Mouse (Mus musculus) gastrocnemius, postnatal 25 days (tissue): ENCODE results near the gene Akt1. TPM values are rescaled to one million over a fixed set of nuclear protein-coding genes. Genes with fewer than 3 reads are reported as not detected.

Source experiments
- DNase-seq: peaks from one replicate; pipeline ENCODE4 v3.0.0; 2022
- total RNA-seq, 2 experiments: library from RNA; stranded (reverse); gene quantifications; 1 replicate in 1 of 2; 2 replicates in 1 of 2; pipeline ENCODE4 v1.2.3; 2021

Gene Akt1
- total RNA-seq, 2 experiments from 2014 or later, result 63.5 to 69.7 TPM

- peak; percentile 92 for DNase-seq
These were observed 18.8 kb upstream of the Akt1 start for GRCm38 (mm10) chr12:112693185-112694126.

GRCm38 (mm10) chr12:112688458-112688857, 13.8 kb upstream of the Akt1 start:
- DNase-seq, result no peak

DNA sequence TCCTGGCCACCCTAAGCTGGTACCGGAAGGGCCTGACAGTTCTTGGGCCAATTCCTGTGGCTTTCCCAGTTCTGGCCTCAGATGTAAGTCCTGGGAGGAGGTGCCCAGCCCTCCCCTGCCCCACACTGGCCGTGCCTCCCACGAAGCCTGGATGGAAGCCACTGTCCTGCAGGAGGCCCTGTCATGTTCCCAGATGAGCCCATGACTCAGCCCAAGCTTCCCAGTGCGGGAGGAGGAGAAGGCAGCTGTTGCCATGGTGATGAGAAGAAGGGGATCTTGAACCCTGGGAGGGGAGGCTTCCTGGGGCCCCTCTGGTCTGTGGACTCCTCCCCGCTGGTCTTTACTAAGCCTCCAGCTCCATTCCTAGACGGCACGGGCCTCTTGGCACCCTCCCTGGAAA, 8.7 kb upstream of the Akt1 start:
- DNase-seq, result no peak

DNA sequence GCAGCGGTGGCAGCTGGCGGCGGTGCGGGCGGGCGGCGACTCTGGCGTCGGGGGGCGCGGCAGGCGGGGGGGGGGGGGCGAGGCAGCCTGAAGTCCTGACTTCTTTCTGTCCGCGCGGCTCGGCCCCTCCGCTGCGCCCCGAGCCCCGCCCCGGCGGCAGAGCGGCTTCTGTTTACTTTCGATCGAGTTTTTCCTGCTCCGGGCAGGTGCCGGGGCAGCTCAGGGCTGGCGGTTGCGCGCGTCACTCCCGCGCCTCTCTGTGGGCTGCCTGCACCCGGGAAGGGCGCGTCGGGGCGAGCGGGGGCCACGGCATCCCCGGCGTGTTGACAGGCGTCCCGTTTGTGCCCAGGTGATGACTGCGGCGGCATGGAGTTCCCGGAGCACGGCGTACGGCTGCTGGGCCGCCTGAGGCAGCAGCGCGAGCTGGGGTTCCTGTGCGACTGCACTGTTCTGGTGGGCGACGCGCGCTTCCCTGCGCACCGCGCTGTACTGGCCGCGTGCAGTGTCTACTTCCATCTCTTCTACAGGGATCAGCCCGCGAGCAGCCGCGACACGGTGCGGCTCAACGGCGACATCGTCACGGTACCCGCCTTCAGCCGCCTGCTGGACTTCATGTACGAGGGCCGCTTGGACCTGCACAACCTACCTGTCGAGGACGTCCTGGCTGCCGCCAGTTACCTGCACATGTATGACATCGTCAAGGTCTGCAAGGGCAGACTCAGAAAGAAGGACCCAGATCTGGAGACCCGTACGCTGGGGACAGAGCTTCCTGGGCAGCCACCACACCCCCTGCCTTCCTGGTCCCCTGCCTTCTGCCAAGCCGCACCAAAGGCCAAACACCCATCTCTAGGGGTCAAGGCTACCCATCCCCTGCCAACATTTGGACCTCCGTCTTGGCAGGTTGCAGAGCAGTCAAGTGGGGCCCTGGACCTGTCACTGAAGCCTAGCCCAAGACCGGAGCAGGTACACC, 4.6 kb upstream of the Akt1 start:
- DNase-seq, result no peak

GRCm38 (mm10) chr12:112678555-112679026, 3.9 kb upstream of the Akt1 start, which contains the start of gene Zbtb42:
Gene Zbtb42, plus strand, starts transcription at chr12:112678828.
- DNase-seq, result peak; percentile 62

- no peak for DNase-seq
These were observed 3.4 kb upstream of the Akt1 start for GRCm38 (mm10) chr12:112677943-112678554.

DNA sequence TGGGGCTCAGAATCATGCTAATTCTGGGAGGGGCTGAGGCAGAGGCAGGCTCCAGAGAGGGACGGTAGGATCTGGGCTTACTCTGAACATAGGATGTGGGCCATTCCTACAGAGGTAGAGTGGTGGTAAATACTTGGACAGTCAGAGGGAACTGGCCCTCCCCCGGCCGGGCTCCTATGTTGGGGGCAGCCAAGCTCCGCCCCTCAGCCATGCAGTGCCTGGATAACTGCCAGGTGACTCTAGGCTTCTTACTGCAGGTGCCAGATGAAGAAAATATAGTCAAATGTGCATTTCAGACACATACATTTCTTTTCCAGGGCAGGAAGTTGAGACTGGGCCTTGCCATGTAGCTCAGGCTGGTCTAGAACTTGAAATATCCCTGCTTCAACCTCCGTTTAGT, 2.4 kb upstream of the Akt1 start:
- no peak for DNase-seq

- peak; percentile 55 for DNase-seq
These were observed 756 bp upstream of the Akt1 start for GRCm38 (mm10) chr12:112675245-112676035.

- DNase-seq, result peak; percentile 47
These were observed 1.1 kb downstream of the Akt1 start for GRCm38 (mm10) chr12:112673576-112674091.

DNA sequence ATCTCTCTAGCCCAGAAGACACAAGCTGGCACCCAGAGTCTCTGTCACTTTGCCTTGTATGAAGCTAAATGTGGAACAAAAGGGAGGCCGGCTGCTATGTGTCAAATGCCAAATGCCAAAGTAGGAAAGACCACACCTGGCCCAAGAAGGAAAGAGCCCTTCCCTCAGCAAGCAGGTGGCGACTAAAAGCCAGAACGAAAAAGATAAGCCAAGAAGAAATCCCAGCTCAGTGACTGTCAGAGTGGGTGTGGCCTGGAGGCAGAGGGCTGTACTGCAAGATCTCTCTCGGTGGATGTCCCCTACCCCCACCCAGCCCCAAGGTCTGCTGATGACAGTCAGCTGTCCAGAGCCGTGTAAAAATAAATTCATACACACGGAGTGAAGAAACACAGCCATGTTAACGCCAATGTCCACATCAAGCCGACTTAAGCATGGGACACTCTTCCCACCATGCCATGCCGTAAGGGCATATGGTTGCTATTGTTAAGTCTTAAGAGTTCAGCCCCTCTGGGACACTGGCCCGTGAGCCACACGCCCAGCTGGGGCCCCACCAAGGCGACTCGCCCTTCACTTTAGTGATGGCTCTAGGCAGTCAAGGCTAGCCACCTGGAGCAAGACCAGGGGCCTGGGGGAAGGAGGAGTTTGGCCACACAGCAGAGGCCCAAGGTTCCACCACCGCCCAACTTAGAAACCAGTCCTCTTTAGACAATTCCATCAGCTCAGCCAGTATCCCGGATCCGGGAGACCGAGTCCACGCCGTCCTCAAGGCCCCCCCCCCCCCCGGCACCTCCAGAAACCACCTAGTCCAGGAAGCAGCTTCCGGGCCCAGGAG, 1.7 kb downstream of the Akt1 start:
- DNase-seq, result peak; percentile 46

DNA sequence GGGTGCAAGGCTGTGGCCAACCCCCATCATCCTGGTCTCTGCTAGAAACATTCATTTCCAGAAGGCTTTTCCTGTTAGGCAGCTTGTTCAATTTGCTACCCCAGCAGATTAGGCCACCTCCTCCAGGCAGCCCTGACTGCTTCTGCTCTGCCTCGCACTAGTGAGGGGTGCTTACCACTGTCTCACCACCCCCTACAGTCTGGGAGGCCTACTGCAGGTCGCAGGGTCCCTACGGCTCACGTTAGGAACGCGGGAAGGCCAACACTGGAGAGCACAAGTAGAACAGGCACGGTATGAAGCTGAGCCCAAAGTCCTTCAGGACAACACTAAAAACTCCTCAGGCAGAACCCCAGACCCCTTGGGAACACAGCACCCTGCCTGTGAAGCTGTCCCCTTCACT, 2.8 kb downstream of the Akt1 start:
- no peak for DNase-seq

DNA sequence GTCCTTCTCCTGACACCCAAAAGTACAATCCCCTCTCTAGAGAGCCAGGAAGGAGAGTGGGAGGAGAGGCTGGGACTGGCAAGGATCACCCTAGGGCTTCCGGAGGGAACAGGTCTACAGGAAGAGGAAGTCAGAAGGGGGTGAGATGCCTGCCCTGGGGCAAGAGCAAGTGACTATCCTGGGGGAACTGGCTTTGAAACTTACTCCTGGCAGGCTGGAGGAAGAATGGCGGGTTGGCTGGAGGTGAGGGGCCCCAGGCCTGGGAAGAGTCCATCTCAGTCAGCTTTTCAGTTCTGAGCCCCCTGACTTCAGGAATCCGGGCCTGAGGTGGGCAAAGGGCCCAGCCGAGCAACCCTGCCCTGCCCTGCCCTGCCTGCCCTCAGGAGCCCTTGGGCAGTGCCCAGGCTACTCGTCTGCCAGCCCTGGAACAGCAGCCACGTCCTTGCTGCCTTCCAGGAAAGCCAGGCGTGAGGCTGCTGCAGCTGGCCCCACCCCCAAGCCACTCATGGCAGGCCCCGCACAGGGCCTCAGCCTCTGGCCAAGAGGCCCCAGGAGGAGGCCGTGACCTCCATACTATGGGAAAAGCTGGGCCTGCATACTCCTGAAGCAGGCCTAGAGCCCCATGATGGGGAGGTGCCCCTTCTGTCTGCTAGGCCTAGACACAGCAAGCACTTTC, 3.8 kb downstream of the Akt1 start:
- peak; percentile 82 for DNase-seq

GRCm38 (mm10) chr12:112667619-112668297, 6.9 kb downstream of the Akt1 start:
- peak; percentile 67 for DNase-seq

- DNase-seq, result no peak
These were observed 8.7 kb downstream of the Akt1 start for GRCm38 (mm10) chr12:112665881-112666544.

DNA sequence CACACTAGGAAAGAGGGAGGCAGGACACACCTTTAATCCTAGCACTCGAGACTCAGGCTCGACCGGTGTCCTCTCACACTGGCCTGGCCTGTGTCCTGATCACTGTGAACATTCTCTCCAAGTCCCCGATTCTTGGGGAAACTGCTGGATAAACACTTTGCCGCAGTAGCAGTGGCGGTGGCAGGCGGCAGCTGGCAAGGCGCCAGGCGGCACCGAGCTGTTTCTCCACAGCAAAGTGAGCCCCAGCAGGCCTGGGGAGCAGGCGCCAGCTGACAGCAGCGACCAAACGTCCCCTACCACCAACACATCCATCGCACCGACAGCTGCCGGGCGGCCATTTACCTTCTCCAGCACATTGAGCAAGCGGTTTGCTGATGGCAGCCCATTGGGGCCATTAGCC, 9.2 kb downstream of the Akt1 start:
- DNase-seq, result no peak

GRCm38 (mm10) chr12:112664656-112665055, 10.0 kb downstream of the Akt1 start:
- no peak for DNase-seq

DNA sequence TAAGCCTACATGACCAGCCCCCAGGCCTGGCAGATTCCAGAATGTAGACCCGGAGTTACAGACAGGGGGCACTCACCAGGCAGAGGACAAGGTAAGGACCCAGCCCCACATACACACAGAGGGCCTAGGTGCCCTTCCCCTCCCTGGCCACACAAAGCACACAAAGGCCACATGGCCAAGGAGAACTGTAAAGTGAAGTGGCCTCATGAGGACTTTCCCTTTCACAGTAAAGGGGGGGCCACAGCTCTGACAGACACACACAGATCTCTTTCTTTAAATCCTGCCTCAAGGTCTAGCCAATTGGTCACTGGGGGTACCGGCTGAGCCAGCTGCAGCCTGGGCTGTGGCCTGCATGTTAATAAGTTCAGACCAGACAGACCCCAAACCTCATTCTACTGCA, 10.6 kb downstream of the Akt1 start:
- no peak for DNase-seq

GRCm38 (mm10) chr12:112663716-112664115, 11.0 kb downstream of the Akt1 start:
- DNase-seq, result no peak
